Mouse (Mus musculus): ENCODE measurements around the gene Spata21.
"Not testable (repeated sequence)": the region's sequence is repeated elsewhere in the genome, so short reads cannot be mapped to it uniquely, and the experiment has no call there.

The Spata21 gene

DNA sequence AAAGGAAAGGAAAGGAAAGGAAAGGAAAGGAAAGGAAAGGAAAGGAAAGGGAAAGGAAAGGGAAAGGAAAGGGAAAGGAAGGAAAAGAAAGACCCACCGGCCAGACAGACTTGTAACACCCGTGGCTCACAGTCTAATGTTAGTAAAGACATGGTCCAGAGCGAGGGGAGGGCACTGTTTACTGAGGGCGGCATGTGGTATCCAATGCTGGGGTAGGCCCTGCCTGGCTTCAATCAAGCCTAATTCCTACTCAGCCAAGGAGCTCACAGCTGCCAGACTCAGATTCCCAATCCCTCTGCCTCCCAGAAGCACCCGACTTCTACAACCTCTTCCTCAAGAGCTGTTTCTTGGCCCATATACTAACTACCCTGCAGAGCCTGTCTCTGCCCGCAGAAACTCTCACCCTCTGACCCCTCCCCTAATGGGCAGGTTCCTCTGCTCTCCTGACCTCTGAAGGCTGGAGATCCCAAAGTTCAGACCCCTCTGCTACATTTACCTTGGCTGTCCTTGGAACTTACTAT lies 41.1 kb downstream of the Spata21 start:
- no peak for DNase-seq (ENCODE audit: low spot score in 2 of 2)

DNA sequence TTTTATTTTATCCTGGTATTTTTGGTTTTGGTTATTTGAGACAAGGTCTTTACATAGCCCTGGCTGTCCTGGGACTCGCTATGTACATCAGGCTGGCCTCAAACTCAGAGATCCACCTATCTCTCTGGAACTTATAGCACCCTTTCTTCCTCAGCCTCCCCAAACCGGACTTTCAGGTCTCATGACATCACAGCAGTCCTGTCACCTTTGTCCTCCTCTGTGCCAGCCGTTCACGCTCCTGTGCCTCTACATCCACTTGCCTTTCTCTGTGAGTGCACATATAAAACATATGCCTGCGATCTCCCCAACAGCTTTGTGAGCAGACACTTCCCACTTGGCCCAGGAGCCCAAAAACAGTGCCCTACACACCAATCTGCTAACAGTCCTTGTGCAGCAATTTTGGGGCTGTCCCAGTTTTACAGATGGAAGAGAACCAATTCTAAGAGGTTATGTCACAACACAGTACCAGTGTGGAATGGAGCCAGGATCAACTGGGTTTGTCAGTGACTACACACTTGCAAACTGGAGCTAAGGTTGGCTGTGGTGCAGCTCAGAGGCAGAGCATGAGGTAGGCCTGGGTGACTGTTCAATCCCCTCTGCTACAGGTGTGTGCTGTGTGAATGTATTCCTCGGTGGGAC lies 42.7 kb downstream of the Spata21 start:
- DNase-seq (ENCODE audit: low spot score in 2 of 2): no peak

DNA sequence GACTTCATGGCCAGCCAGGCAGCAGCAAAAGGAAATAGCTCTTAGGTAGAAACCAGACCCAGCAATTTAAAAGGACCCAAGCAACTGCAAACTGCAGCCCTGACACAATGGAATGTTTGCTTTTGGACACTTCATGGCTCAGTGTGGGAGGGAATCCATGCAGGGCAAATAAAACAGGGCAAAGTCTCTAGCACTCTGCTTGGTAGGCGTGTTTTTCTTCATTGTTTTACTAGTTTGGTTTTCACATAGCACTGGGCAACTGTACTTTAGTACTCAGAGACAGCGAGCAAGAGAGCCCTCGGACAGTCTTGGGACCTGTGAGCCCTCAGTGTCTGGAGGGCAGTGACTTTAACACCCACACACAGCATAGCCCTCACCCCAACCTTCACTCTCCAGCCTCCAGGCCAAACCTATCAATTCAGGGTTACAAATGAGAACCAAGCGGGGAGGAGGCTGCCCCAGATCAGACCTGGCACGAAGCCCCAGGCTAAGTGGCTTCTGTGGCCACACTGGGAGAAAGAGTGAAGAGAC lies 43.5 kb downstream of the Spata21 start:
- DNase-seq (ENCODE audit: low spot score in 2 of 2): no peak

DNA sequence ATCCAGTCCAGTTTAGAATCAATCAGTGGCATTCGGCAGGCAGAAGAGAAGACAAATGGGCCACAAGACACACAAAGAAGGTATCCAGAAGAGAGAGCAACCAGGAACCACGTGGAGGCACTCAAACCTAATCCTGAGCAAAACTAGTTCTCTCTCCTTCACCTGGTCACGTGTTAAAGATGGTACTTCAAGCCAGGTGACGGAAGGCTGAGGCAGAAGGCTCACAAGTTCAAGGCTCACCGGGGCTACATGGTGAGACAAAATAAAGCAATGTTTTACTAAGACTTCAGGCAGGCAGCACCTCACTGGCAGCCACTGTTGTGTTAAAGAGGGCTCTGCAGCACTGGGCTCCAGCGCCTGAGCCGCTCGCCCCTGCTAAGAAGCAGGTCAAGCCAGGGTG lies 44.1 kb downstream of the Spata21 start:
- no peak for DNase-seq (ENCODE audit: low spot score in 2 of 2)

DNA sequence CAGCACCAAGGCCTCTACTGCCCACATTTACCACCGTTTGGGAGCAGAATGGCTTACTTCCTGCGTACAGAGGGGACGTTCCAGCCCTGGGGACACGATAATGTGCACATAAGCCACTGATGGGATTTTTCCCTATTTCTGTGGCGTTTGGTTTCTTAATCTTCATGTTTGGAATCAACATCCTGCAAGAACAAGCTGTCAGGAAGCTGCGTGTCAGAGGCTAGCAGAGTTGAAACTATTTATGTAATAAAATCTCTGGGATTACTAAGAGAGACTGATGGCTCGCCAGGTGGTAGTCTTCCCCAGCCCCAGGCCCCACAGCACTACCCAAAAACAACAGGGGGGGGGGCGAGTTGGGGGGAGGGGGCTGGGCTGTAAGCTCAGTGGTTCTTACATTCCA lies 45.1 kb downstream of the Spata21 start:
- DNase-seq (ENCODE audit: low spot score in 2 of 2): no peak

DNA sequence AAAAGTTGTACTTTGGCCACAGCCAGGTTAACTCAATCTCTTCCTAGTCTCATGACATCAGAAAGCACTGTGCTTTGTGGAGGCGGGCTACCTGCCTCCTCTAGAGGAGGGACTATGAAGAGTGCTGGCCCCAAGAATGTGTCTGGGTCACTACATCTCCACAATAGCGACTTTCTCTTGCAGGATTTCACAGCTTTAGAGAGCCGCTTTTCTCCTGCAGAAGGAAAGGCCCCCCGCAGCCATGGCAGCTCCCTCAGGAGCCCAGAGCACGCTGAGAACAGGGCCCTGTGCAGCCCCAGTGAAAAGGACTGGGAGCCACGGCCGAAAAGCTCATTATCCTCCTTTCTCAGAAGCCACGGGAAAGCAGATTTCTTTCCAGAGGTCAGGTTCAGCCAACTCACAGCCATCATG lies 45.9 kb downstream of the Spata21 start:
- DNase-seq (ENCODE audit: low spot score in 2 of 2): no peak

DNA sequence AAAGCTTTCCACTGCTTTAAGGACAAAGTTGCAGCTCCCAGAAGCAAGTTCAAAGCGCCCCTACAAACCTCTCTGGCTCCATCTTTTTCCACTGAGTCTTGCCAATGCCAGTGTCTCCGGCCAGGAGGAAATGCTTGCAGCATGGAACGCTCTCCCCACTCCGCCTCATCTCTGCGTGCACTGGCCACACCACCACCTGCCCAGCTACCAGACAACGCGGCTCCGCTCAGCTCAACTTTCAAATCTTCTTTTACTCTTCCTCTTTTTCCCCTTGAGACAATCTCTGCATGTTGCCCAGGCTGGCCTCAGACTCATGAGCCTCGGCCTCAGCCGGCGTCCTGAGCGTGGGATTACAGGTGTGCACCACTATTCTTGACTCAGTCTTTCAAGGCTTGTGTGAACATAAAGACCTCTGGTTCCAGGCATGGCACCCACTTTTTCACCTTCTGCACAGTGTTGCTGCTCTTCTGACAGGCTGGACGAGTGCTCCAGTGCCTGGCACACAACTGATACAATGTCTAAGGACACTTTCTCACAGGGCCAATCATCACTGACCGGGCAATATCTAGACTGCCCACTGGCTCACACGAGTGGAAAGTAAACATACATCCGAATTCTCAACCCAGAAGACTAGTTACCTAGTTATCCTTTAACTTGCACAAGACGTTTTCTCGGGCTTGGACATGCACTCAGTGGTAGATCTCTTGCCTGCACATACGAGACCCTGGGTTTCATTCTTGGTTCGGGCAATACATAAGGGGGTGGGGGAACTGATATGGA lies 46.8 kb downstream of the Spata21 start:
- peak in 1 of 2 experiments; percentile 43 for DNase-seq (ENCODE audit: low spot score in 2 of 2)

DNA sequence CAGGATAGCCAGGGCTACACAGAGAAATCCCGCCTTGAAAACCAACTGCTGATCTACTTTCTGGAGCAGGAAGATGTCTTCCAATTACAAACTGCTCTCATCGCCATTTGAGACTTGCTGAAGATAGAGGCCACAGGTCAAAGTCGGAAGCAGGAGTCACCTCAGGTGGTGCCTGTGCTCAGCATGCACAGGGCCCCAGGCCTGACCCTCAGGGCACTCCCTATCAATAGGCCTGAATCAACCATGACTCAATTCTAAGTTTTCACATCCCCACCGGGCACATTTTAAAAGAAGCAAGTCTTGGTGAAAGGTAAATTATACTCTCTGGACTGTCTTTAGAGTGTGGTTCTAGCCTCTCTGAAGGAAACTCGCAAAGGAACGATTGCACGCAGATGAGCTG lies 48.0 kb downstream of the Spata21 start:
- DNase-seq (ENCODE audit: low spot score in 2 of 2): no peak

DNA sequence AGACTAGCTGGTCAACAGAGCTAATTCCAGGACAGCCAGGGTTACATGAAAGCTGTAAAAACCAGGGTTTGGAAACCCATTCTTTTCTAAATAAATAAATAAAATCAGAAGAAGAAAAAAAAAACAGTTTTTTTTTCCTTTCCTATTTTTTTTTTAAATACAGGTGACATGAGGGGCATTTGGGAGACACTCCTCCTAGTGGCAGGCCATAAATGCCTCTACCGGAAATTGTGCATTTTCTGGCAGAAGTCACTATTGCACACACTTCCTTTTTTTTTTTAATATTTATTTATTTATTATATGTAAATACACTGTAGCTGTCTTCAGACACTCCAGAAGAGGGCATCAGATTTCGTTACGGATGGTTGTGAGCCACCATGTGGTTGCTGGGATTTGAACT lies 49.6 kb downstream of the Spata21 start:
- DNase-seq (ENCODE audit: low spot score in 2 of 2): not testable (repeated sequence)

DNA sequence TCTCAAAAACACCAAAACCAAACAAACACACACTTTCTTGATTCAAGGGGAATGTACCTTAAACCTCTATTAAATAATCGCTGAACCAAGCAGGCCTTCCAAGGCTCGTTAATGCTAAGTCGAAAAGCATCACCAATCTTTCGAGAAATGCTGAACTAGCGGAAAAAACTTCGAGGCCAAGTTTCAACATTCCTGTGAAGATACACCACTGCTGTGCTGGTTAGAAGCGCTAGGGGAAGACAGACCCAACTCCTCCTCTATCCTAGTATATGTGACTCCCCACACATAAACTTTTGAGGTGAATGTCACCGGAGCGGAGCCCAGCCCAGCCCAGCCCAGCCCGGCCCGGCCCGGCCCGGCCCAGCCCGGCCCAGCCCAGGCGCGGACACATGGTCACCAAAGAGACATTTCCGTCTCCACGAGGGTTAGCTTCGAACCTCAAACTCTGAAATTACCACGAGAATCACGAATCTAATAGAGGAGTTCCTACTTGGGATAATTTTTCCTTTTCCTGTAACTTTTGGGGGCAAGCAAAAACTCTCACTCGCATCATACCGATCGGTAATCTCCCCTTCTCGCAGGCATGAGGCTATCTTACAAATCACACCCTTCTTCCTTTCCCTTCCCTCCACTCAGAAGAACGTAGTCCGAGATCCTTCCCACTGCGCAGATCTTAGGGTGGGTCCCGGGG lies 50.4 kb downstream of the Spata21 start:
- no peak for DNase-seq (ENCODE audit: low spot score in 2 of 2)

DNA sequence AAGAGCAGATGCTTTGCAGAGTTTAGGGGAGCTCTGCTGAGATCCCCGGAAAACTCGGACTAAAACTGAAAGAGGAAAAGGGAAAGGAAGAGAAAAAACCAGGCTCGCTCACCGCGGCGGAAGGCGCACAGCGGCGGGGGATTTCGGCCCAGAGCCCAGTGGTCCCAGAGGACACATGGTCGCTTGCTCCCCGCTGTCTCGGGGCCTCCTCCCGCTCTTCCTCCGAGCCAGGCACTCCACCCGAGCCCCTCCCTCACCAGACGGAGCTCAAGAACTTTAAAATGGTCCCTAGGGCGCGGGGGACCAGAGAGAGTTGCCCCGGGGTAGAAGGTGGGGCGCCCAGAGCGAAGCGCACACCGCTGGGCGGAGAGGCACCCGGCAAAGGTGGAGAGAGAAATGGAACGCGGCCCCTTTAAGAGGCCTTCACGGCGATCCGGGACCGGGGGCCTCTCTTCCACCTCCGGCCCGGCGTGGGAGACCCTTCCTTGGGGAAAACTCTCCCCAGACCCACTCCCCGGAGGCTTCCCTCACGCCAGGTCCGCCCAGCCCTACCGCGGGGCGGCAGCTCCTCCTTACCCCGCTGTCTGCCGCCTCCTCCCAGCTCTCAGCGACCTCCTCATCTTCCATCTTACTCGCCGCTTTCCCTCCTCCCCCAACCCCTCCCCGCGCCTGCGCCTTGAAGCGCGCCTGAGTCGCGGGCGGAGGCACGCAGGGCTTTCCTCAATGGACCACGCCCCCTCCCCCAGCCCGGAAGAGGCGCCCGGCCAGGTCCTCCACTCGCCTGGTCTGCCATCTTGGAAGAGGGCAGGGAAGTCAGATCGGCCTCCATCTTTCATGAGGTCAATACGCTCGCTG lies 51.2 kb downstream of the Spata21 start, which contains the start of gene Szrd1:
TSS of gene Szrd1 (minus strand) at position 660 of the 855 bp plus-strand sequence.
- DNase-seq (ENCODE audit: low spot score in 2 of 2): peak; percentile 98 to 99

DNA sequence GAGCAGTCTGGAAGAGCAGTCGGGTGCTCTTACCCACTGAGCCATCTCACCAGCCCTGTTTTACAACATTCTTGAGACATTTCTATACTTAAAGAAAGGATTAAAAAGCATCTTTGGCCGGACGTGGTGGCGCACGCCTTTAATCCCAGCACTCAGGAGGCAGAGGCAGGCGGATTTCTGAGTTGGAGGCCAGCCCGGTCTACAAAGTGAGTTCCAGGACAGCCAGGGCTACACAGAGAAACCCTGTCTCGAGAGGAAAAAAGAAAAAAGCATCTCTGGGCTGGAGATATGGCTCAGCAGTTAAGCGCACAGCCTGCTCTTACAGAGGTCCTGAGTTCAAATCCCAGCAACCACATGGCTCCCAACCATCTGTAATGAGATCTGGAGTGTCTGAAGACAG lies 52.2 kb downstream of the Spata21 start:
- DNase-seq (ENCODE audit: low spot score in 2 of 2): not testable (repeated sequence)

DNA sequence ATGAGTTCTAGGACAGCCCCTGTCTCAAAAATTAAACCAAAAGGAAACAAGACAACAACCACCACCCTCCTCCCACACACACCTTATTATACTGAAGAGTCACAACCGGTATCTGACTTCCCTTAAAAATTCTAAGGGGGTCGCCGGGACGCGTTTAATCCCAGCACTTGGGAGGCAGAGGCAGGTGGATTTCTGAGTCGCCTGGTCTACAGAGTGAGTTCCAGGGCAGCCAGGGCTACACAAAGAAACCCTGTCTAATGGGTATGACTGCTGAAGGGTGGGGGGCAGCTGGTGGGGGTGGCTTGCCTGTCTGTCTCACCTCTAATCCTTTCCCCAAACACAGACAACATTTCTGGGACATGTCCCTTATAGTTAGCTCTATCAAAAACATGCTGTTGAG lies 52.8 kb downstream of the Spata21 start:
- no peak for DNase-seq (ENCODE audit: low spot score in 2 of 2)

DNA sequence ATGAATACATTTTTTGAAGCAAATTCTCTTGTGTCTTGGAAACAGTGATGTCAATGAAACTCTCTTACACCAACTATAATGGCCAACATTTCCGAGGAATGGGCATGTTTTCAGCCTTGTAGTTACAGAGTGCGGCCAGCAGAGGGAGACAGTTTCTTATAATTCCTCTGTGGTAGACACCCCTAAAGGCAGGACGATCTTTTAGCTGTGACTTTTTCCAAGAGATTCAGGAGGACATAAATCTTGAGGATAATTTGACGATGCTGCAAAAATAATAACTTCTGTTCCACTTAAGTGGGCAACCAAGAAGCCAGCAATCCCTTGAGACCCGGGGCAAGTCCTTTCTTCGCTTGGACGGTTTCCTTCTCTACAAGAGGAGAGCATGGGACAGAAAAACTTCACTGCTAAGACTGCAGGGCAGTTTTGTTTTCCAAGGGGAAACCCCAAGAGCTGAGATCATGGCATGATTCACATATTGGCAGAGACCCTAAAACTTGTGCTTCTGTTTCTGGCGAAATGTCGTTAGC lies 54.2 kb downstream of the Spata21 start:
- DNase-seq (ENCODE audit: low spot score in 2 of 2): peak; percentile 79 to 90

DNA sequence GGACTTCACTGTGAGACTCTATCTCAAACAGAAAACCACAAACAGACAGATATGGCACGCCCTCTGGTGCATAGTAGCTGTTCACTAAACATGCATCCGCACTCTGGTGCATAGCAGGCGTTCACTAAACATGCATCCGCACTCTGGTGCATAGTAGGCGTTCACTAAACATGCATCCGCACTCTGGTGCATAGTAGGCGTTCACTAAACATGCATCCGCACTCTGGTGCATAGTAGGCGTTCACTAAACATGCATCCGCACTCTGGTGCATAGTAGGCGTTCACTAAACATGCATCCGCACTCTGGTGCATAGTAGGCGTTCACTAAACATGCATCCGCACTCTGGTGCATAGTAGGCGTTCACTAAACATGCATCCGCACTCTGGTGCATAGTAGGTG lies 57.0 kb downstream of the Spata21 start:
- DNase-seq (ENCODE audit: low spot score in 2 of 2): not testable (repeated sequence)

DNA sequence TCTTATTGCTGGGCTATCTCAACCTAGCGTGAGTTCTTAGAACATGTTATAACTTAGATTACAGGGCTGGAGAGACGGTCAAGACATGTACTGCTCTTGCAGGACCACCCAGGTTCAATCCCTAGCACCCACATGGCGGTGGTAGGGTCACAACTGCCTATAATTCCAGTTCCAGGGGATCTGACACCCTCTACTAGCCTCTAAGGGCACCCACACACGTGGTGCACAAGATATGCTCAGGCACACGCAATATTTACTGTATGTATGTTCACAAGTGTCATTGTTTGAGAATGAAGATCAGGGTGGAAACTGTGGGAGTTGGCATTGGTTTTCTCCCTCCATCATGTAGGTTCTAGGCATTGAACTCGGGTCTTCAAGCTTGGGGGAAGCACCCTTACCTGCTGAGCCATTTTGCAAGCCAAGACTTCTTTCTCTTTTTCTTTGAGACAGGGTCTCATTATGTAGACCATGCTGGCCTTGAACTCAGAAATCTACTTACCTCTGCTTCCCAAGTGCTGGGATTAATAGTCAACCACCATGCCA lies 58.4 kb downstream of the Spata21 start:
- no peak for DNase-seq (ENCODE audit: low spot score in 2 of 2)

DNA sequence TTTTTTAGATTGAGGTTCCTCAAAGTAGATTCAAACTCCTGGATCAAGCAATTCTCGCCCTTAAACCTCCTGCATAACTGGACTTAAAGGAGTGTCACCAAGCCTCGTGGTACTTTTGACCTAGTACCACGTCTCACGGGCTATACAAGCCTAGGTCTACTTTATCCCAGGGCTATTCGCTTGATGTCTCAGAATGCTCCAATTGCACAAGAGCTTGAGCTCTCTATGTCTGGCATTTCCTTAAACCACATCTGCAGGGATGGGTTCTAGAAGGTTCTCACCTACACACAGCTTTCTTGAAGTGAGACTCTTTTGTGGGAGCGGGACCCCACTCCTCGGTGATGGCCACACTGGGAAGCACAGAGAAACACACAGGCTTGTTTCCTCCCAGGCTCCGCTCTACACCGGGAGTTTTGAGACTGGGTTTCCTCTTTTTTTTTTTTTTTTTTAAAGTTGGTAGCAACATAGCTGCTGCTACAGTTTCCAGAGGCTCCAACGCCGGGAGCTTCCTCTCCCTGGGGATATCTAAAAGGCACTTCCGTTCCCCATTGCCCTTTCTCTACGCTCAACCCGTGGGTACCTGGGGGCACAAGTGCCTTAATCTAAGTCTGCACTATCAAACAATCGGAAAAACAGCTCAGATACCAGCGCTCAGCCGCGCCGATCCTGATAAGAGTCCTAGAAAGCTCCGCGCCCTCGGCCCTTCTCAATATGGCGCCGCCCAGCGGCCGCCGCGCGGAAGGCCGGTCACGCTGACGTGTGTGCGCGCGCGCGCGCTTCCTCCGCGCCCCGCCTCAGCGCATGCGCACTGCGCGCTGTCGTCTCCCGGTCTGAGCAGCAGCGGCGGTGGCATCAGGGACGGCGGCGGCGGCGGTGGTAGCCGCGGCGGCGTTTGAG lies 59.2 kb downstream of the Spata21 start, which contains the start of gene Fbxo42:
TSS of gene Fbxo42 (plus strand) at position 802 of the 897 bp plus-strand sequence.
- peak; percentile 95 to 99 for DNase-seq (ENCODE audit: low spot score in 2 of 2)

DNA sequence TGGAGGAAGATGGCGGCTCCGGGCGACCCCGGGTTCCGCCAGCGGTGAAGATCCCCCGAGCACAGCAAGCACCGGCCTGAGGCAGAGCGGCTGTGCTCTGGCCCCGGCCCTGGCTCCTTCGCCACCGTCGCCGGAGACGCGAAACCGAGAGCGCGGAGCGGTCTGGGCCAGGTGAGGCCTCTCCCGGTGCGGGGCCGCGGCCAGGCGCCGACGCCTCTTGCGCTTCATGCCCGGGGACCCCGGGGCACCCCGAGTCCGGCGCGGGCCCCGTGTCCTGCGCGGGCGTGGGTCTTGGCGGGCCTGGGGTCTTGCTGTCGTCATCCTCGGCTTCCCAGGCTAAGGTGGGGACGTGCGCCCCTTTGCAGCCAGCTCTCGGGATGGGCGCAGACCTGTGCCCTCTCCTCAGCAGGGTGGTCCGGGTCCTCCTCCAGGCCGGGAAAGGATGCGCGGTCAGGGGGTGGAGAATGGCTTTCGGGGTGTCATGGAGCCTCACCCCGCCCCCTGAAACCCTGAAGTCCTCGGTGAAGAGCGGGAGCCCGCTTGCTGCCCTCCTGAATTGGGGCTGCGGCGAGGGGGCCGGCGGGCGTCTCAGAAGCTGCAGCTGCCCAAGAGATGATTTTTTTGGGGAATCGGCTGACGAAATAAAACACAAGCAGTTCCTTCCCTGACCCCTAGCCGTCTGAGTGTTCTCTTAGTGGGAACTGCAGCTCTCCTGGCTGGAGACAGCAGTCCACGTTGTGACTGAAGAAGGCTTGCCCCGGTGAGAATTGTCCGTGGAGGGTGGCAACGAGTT lies 60.1 kb downstream of the Spata21 start:
- peak; percentile 67 to 84 for DNase-seq (ENCODE audit: low spot score in 2 of 2)

DNA sequence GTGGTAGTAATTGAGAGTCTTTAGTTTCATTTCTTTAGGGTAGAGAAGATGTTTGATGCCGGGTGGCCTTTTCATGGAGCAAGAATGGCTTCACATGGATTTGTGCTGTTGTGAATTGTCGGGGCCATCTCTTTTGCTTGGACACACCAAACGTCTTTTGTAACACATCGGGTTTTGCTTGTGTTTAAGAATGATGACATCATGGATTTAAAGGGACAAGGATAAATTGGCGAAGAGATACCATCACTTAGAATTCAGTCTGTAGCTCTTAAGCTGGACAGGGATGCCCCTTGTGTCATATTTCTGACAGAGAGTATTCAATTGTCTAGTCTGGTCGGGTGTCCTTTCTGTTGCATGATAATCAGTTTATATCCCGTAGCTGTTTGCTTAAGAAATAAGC lies 61.0 kb downstream of the Spata21 start:
- no peak for DNase-seq (ENCODE audit: low spot score in 2 of 2)
